Mouse (Mus musculus): ENCODE data around the gene Myo18b.

Myo18b gene

DNA sequence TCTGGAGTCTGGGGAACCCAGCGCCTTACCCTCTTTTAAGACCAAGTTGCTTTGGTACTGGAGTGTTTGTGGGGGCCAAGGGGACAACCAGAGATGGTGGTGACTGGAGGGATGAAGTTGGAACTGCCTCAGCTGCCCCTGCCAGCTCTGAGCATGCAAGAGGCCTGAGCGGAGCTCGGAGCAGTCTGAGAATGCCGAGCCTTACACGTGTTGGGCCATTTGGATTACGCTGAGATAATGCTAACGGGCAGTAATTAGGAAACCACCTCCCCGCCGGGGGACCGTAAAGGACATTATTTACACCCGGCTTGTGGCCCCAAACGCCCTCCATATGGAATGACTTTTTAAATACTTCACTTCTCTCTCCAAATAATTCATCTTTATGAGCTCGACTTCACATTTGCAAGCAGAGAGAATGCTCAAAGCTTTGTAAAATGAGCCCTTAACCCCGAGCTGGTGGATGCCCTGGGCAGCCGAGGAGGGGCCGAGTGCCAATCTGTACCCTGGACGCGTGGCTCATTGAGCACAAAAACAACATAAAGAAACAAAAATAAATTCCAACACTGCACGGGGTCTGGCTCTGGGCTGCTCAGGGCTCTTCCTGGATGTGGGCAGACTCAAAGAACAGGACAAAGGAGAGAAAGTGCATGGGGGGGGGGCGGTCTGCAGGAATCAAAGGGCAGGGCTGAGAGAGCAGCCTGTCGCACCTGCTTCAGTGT lies 148.0 kb downstream of the Myo18b start:
- DNase-seq (ENCODE audit: low read depth, low spot score), result no peak

DNA sequence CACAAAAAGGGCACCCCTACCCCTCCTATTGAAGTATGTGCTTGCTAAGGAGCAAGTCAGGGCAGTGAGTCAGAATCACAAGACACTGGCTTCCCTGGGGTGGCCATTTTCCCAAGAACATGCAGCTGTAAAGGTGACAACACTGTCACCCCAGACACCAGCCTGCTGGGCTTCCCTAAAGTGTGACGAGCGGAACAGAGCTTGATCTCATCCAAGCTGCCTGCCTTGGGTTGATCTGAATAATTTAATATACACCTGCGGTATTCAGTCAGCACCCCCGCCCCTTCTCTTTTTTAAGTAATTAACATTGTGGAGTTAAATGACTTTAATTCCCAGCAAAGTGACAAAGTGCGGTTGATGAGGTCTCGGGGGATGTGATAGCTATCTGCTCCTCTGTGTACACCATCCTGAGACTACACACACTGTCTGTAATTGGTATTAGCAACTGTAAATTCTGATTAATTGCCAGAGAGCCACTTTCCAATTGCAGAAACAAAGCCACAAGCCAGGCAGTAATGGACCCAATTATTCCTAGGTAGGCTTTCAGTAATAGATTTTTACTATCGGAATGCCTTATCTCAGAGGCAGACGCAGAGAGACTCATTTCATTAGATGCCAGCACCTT lies 148.7 kb downstream of the Myo18b start:
- DNase-seq (ENCODE audit: low read depth, low spot score), result no peak

GRCm38 (mm10) chr5:112745176-112745575 lies 151.0 kb downstream of the Myo18b start:
- DNase-seq (ENCODE audit: low read depth, low spot score), result no peak

DNA sequence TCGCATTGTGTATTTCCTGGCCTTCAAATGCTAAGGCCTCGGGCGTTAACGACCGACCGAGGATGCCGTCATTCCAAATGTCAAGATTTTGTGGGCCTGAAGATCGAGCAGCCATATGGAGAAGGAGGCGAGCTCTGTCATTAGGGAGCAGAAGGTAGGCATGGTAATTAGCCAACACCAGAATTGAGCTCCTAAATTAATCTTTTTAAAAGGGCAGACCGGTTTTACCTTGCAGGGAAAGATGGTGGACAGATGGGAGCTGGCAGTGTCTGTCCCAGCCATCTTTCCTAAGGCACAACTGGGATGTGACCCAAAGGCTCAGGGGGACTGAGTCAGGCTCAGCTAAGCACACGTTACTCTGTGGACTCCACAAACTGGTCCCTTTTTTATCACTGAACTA lies 151.6 kb downstream of the Myo18b start:
- DNase-seq (ENCODE audit: low read depth, low spot score), result no peak

- DNase-seq (ENCODE audit: low read depth, low spot score), result no peak
Measured at GRCm38 (mm10) chr5:112743121-112743520, 153.0 kb downstream of the Myo18b start.

GRCm38 (mm10) chr5:112740651-112741050 lies 155.5 kb downstream of the Myo18b start:
- DNase-seq (ENCODE audit: low read depth, low spot score), result peak; percentile 74

DNA sequence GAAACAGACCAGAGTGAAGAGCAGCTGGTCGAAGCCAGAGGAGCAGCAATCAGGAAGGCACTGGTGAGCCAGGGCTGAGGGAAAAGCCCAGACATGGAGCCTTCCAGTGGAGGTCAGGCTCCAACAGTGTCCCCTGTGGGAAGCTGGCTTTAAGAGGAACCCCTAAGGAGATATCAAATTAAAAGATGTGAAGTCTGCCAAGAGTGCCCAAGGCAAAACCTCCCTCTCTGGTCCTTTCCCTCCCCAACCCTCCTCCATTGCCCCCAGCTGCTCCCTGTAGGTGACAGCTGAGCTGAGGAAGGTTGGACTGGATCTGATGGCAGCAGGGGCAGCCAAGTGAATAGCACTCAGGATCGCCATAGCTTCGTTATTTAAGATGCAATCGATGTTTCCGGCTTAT lies 161.1 kb downstream of the Myo18b start:
- no peak for DNase-seq (ENCODE audit: low read depth, low spot score)

- no peak for DNase-seq (ENCODE audit: low read depth, low spot score)
Measured at GRCm38 (mm10) chr5:112730604-112731003, 165.6 kb downstream of the Myo18b start.

DNA sequence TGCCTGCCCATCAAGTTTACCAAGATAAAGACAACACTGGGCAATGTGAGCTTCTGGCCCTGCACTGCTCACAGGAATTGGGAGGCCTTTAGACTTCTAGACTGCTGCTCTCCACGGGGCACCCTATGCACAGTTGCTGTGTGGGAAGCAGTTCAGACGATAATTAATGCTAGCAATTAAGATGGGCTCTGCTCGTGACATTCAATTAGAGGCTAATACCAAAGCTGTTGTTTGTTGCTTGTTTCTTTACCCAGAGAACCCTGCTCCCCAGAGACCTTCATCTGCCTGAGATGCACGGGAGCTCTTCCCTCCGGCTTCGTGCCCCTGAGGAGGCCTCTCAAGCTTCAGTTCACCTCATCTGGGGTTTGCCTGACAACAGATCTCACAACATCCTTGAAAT lies 167.7 kb downstream of the Myo18b start:
- no peak for DNase-seq (ENCODE audit: low read depth, low spot score)

GRCm38 (mm10) chr5:112718655-112719306 lies 177.4 kb downstream of the Myo18b start:
- peak; percentile 92 for DNase-seq (ENCODE audit: low read depth, low spot score)

GRCm38 (mm10) chr5:112714679-112715446 lies 181.3 kb downstream of the Myo18b start:
- DNase-seq (ENCODE audit: low read depth, low spot score), result no peak

- peak; percentile 56 for DNase-seq (ENCODE audit: low read depth, low spot score)
Measured at GRCm38 (mm10) chr5:112709831-112710230, 186.3 kb downstream of the Myo18b start.

GRCm38 (mm10) chr5:112708441-112708840 lies 187.7 kb downstream of the Myo18b start:
- DNase-seq (ENCODE audit: low read depth, low spot score), result no peak

GRCm38 (mm10) chr5:112707478-112707877 lies 188.7 kb downstream of the Myo18b start:
- no peak for DNase-seq (ENCODE audit: low read depth, low spot score)

DNA sequence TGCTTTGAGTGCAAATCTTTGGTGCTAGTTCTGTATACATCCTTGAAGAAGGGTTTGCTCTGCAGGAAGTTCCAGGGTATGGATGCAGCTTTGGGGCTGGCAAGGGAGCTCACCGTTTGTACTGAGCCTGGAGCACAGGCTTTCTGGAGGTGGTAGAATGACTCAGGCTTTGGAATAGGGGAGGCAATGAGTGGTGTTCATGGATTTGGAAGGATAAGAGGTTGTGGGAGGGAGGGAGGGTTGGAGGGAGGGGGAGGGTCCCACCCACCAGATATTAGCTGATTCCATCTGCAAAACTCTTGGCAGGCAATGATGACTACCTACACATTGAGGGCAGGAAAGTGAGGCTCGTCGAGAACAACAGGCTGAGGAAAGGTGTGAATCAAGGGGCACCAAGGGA lies 195.4 kb downstream of the Myo18b start:
- no peak for DNase-seq (ENCODE audit: low read depth, low spot score)

GRCm38 (mm10) chr5:112696683-112697082 lies 199.5 kb downstream of the Myo18b start:
- no peak for DNase-seq (ENCODE audit: low read depth, low spot score)

DNA sequence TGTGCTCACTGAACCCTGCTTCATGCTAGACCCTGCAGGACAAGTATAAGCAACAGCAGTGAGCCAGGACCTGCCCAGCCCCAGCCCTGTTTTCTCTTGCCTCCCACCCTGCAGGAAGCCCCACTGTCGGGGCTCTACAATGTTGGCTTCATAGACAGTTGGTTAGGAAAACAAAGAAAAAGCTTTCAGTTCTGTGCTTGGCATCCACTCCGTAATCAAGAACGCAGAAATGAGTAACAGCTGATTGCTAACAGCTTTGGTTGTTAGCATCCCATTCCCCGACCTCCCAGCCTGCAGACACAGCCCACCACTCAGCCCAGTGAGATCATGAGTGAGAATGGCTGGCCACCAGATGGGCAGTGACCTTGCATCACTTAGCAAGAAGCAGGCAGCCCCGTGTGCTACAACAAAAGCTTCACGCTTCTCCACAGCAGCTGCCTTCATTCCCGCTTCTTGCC lies 200.9 kb downstream of the Myo18b start:
- no peak for DNase-seq (ENCODE audit: low read depth, low spot score)

- DNase-seq (ENCODE audit: low read depth, low spot score), result no peak
Measured at GRCm38 (mm10) chr5:112693286-112693849, 202.8 kb downstream of the Myo18b start.

DNA sequence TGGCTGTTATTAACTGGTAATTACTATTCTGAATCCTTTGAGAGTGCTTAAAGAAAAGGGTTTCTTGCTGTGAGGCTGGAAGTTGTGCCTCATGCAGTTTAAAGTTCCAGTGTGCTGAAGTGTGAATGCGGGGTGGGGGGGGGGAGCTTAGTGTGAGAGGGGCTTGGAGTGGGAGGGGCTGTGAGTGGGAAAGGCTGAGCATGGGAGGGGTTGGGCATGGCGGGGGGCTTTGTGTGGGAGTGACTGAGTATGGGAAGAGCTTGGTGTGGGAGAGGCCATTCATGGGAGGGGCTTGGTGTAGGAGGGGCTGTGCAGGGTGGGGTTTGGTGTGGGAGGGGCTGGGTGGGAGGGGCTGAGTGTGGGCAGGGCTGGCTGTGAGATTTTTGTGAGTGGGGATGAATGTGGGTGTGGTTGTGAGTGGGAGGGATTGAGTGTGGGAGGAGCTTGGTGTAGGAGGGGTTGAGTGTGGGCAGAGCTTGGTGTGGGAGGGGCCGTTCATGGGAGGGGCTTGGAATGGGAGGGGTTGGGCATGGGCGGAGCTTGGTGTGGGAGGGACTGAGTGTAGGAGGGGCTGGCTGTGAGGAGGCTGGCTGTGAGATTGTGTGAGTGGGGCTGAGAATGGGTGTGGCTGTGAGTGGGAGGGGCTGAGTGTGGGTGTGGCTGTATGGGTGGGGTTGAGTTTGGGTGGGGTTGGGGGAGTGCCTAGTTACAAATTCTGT lies 208.9 kb downstream of the Myo18b start:
- peak; percentile 84 for DNase-seq (ENCODE audit: low read depth, low spot score)

- DNase-seq (ENCODE audit: low read depth, low spot score), result peak; percentile 93
Measured at GRCm38 (mm10) chr5:112686309-112687099, 209.7 kb downstream of the Myo18b start.

Measured in ZHBTc4 (cell line).